In genomic region chr8:87189791-87190385, GRCm38 (mm10) we compare ENCODE assay signal across 21 mouse cellular contexts.
DNase-seq lines count a peak whose midpoint lies in the region; ATAC-seq and TF ChIP-seq lines count a peak whose summit lies in the region.
"Had no signal": no experiment of that assay in that cellular context is flagged by ENCODE, and none has a peak within 500 bp of the region (broad histone marks: within the 10 kb centered on the region; RNA-seq: fewer than 3 reads in every experiment).

No protein-coding gene starts in this region.

- no peaks in the 10 kb centered on the region for H3K4me1 ChIP-seq in hindbrain, postnatal 0 days (ENCODE audit: insufficient read depth, low read length)
- H3K4me1 ChIP-seq in hindbrain, embryonic 14.5 days (replicated peaks; ENCODE audit: control insufficient read depth, insufficient read depth, low read length), result no peaks in the 10 kb centered on the region
- H3K4me1 ChIP-seq in midbrain, postnatal 0 days (ENCODE audit: insufficient read depth, low read length), result no peaks in the 10 kb centered on the region
- no peaks in the 10 kb centered on the region for H3K4me1 ChIP-seq in midbrain, embryonic 15.5 days
- peaks cover 24% of the 10 kb centered on the region for H3K4me1 ChIP-seq in limb, embryonic 10.5 days
- H3K4me1 ChIP-seq: heart, embryonic 12.5 days; liver, embryonic 15.5 days; midbrain, embryonic 12.5 days had no signal

- TF ChIP-seq CTCF in hindbrain, postnatal 0 days (IDR thresholded peaks at IDR 0.05; ENCODE audit: low read depth), result no peak
- no peak for TF ChIP-seq CTCF in midbrain, postnatal 0 days (IDR thresholded peaks at IDR 0.05)

- DNase-seq in hindbrain, postnatal 0 days (ENCODE audit: low spot score), result no peak
- DNase-seq in hindbrain, embryonic 14.5 days (ENCODE audit: low spot score), result no peak
- DNase-seq in midbrain, postnatal 0 days (ENCODE audit: low spot score), result peak; percentile 22
- no peak for DNase-seq in limb, embryonic 10.5 days (ENCODE audit: low spot score)
- DNase-seq in adipocyte (ENCODE audit: low spot score), result no peak
- no peak for DNase-seq in embryo, embryonic 10 days (ENCODE audit: low spot score)
- DNase-seq: adrenal gland, postnatal 36 days; B cell, adult 2 months; cerebellum, adult 2 months; heart, postnatal 14 days; kidney, adult 8-10 months; lung, postnatal 10 days; right cerebral cortex, postnatal 25 days; thymus, postnatal 4 days had no signal

- H3K9ac ChIP-seq in hindbrain, postnatal 0 days (replicated peaks; ENCODE audit: low read length), result no peak overlapping the region
- no peak overlapping the region for H3K9ac ChIP-seq in hindbrain, embryonic 14.5 days
- no peak overlapping the region for H3K9ac ChIP-seq in midbrain, postnatal 0 days (replicated peaks; ENCODE audit: low read length, poor library complexity, severe bottlenecking)
- no peak overlapping the region for H3K9ac ChIP-seq in midbrain, embryonic 15.5 days
- H3K9ac ChIP-seq: embryonic facial prominence, embryonic 15.5 days; heart, embryonic 12.5 days; limb, embryonic 15.5 days; liver, embryonic 15.5 days; midbrain, embryonic 12.5 days had no signal

- no peaks in the 10 kb centered on the region for H3K36me3 ChIP-seq in hindbrain, postnatal 0 days (ENCODE audit: insufficient read depth, low read length)
- H3K36me3 ChIP-seq in hindbrain, embryonic 14.5 days (replicated peaks; ENCODE audit: control insufficient read depth, insufficient read depth), result no peaks in the 10 kb centered on the region
- no peaks in the 10 kb centered on the region for H3K36me3 ChIP-seq in midbrain, postnatal 0 days (ENCODE audit: insufficient read depth, low read length)
- H3K36me3 ChIP-seq in midbrain, embryonic 15.5 days (replicated peaks), result no peaks in the 10 kb centered on the region
- no peaks in the 10 kb centered on the region for H3K36me3 ChIP-seq in limb, embryonic 10.5 days
- H3K36me3 ChIP-seq: embryonic facial prominence, embryonic 15.5 days; heart, embryonic 12.5 days; limb, embryonic 15.5 days; liver, embryonic 15.5 days; midbrain, embryonic 12.5 days had no signal

- ATAC-seq in hindbrain, postnatal 0 days, result 0 out of 2 replicates have a peak, but pooled peaks have one; percentile 24
- ATAC-seq in hindbrain, embryonic 14.5 days (ENCODE audit: low FRiP score), result no peak
- ATAC-seq in midbrain, postnatal 0 days (ENCODE audit: low FRiP score), result no peak
- ATAC-seq in midbrain, embryonic 15.5 days (replicated peaks), result no peak
- ATAC-seq: forebrain, embryonic 16.5 days had no signal

- no peak overlapping the region for H3K4me2 ChIP-seq in hindbrain, postnatal 0 days (ENCODE audit: low read depth, low read length)
- H3K4me2 ChIP-seq in hindbrain, embryonic 14.5 days (replicated peaks), result no peak overlapping the region
- no peak overlapping the region for H3K4me2 ChIP-seq in midbrain, postnatal 0 days (ENCODE audit: low read depth, low read length, poor library complexity, severe bottlenecking)
- H3K4me2 ChIP-seq in midbrain, embryonic 15.5 days, result no peak overlapping the region
- H3K4me2 ChIP-seq: embryonic facial prominence, embryonic 15.5 days; heart, embryonic 12.5 days; limb, embryonic 15.5 days; liver, embryonic 15.5 days; midbrain, embryonic 12.5 days had no signal

- 72% methylated on average over 13 of the region's 13 CpGs for WGBS in hindbrain, postnatal 0 days
- WGBS in hindbrain, embryonic 14.5 days, result 79% methylated on average over 13 of the region's 13 CpGs
- WGBS in midbrain, postnatal 0 days, result 76% methylated on average over 13 of the region's 13 CpGs
- 81% methylated on average over 13 of the region's 13 CpGs for WGBS in midbrain, embryonic 15.5 days
- WGBS in limb, embryonic 10.5 days, result 51% methylated on average over 13 of the region's 13 CpGs

- no peaks in the 10 kb centered on the region for H3K9me3 ChIP-seq in hindbrain, postnatal 0 days (ENCODE audit: low read length)
- H3K9me3 ChIP-seq in hindbrain, embryonic 14.5 days (ENCODE audit: control insufficient read depth, low read length), result no peaks in the 10 kb centered on the region
- no peaks in the 10 kb centered on the region for H3K9me3 ChIP-seq in midbrain, postnatal 0 days (ENCODE audit: low read length)
- no peaks in the 10 kb centered on the region for H3K9me3 ChIP-seq in midbrain, embryonic 15.5 days
- H3K9me3 ChIP-seq in limb, embryonic 10.5 days (replicated peaks), result no peaks in the 10 kb centered on the region
- H3K9me3 ChIP-seq: embryonic facial prominence, embryonic 15.5 days; limb, embryonic 15.5 days; liver, embryonic 15.5 days; midbrain, embryonic 12.5 days had no signal

- H3K4me3 ChIP-seq in hindbrain, postnatal 0 days (ENCODE audit: low read length), result no peak overlapping the region
- H3K4me3 ChIP-seq in hindbrain, embryonic 14.5 days (replicated peaks; ENCODE audit: low read length), result no peak overlapping the region
- H3K4me3 ChIP-seq in midbrain, postnatal 0 days (ENCODE audit: low read depth, low read length), result no peak overlapping the region
- no peak overlapping the region for H3K4me3 ChIP-seq in midbrain, embryonic 15.5 days
- H3K4me3 ChIP-seq in limb, embryonic 10.5 days, result no peak overlapping the region
- H3K4me3 ChIP-seq: embryonic facial prominence, embryonic 15.5 days; heart, embryonic 12.5 days; limb, embryonic 15.5 days; liver, embryonic 15.5 days; midbrain, embryonic 12.5 days had no signal

- H3K27me3 ChIP-seq in hindbrain, postnatal 0 days (ENCODE audit: insufficient read depth, low read length), result no peaks in the 10 kb centered on the region
- H3K27me3 ChIP-seq in hindbrain, embryonic 14.5 days (ENCODE audit: control insufficient read depth, insufficient read depth, low read length), result no peaks in the 10 kb centered on the region
- H3K27me3 ChIP-seq in midbrain, postnatal 0 days (ENCODE audit: insufficient read depth, low read length), result no peaks in the 10 kb centered on the region
- no peaks in the 10 kb centered on the region for H3K27me3 ChIP-seq in midbrain, embryonic 15.5 days (replicated peaks)
- no peaks in the 10 kb centered on the region; the same call in 1 of the 2 replicates for H3K27me3 ChIP-seq in limb, embryonic 10.5 days (ENCODE audit: low read depth, poor library complexity, severe bottlenecking)
- H3K27me3 ChIP-seq: embryonic facial prominence, embryonic 15.5 days; heart, embryonic 12.5 days; liver, embryonic 15.5 days; midbrain, embryonic 12.5 days had no signal

- no peak overlapping the region for H3K27ac ChIP-seq in hindbrain, postnatal 0 days
- no peak overlapping the region for H3K27ac ChIP-seq in hindbrain, embryonic 14.5 days
- no peak overlapping the region for H3K27ac ChIP-seq in midbrain, postnatal 0 days (ENCODE audit: low read depth, low read length)
- no peak overlapping the region for H3K27ac ChIP-seq in midbrain, embryonic 15.5 days
- H3K27ac ChIP-seq in limb, embryonic 10.5 days, result peak overlapping the region; percentile 71
- H3K27ac ChIP-seq: embryonic facial prominence, embryonic 15.5 days; limb, embryonic 15.5 days; liver, embryonic 15.5 days; midbrain, embryonic 12.5 days had no signal
